Mouse (Mus musculus) testis, adult 2 months (tissue): ENCODE results near the gene Gxylt2.

Source experiments
- CTCF ChIP-seq: fragments of 200-500 bp; IDR thresholded peaks from 2 replicates; pipeline ENCODE4 v1.5.1; 2012; ENCODE audit warnings: low read depth, mild to moderate bottlenecking, inconsistent platforms, low read length, moderate library complexity; ENCODE audit not compliant: control insufficient read depth, insufficient read depth, insufficient replicate concordance
- POLR2A ChIP-seq: fragments of 200-500 bp; IDR thresholded peaks from 2 replicates; pipeline ENCODE4 v1.6.1; 2012; ENCODE audit warnings: low read depth, mild to moderate bottlenecking, inconsistent platforms, low read length, moderate library complexity; ENCODE audit not compliant: control insufficient read depth

DNA sequence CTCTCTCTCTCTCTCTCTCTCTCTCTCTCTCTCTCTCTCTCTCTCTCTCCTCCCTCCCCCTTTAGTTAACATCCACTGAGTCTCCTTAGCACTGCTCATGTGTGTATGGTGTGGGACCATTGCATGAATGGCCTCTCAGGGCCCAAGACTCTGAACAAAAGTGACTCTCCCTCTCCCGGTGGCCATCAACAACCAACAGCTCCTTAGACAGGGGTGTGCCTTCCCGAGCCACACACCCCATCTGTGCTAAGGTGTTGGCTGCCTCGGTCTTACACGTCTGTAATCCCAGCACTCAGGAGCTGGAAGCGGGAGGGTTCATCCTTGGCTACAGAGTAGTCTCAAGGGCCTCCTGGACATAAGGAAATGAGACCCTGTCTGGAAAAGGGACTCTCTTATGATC lies 4.5 kb upstream of the Gxylt2 start:
- no peak for TF ChIP-seq CTCF
- TF ChIP-seq POLR2A, result no peak
